Mouse (Mus musculus): ENCODE data around the gene Cpxcr1. TPM values are rescaled to one million over a fixed set of nuclear protein-coding genes. Genes with fewer than 3 reads are reported as not detected.

Cpxcr1 gene
- polyA plus RNA-seq (2015; fragmentation: Nextera tagmentation; extraction: Ambion mirVana) = not detected in 2 replicates

GRCm38 (mm10) chrX:116448644-116449043 is at the start of gene Cpxcr1:
Gene Cpxcr1 (plus strand): TSS chrX:116448944.
- H3K27me3 ChIP-seq (replicated peaks) = no peaks in the 10 kb centered on the region
- no peak within 1 kb of the TSS for H3K27ac ChIP-seq
- no peak within 1 kb of the TSS for H3K9ac ChIP-seq
- no peak within 1 kb of the TSS for H3K4me2 ChIP-seq (replicated peaks)
- H3K4me3 ChIP-seq (replicated peaks) = no peak within 1 kb of the TSS
- no peaks in the 10 kb centered on the region for H3K36me3 ChIP-seq
- no peaks in the 10 kb centered on the region for H3K4me1 ChIP-seq (replicated peaks)
- ATAC-seq = no peak
- H3K9me3 ChIP-seq = no peaks in the 10 kb centered on the region

Other genes with a start within 250 kb of the Cpxcr1 start
- not detected in 2 replicates for gene H2afb2, start 232.2 kb downstream of the Cpxcr1 start, polyA plus RNA-seq (2015; fragmentation: Nextera tagmentation; extraction: Ambion mirVana)